Mouse (Mus musculus): Measurements from ENCODE around the gene Olfr502. TPM values are rescaled to one million over a fixed set of nuclear protein-coding genes. Genes with fewer than 3 reads are reported as not detected.
"Not testable (repeated sequence)": the region's sequence is repeated elsewhere in the genome, so short reads cannot be mapped to it uniquely, and the experiment has no call there.

Olfr502 gene
- not detected in 2 replicates for polyA plus RNA-seq (2015; fragmentation: Nextera tagmentation; extraction: Ambion mirVana)

DNA sequence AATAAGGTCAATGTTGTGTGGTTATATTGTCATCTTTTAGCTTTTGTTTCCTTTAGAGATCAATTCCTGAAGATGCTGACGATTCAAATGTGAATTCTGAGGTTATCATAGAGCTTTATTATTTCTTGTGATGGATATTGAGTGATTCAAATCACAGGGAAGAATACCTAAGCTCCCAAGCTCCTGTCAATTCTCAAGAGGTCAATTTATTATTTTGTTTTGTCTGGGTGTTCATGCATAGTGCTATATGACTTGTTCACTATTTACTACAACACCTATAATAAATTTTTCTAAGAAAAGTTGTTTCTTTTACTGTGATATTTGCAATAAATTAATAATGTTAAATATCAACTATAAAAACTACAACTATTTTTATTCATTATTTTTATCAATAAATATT is at the start of gene Olfr502:
Olfr502 (minus strand) TSS at position 101 of the 400 bp plus-strand sequence.
- Histone ChIP-seq H3K9me3 (replicated peaks) (no peaks in the 10 kb centered on the region), H3K9ac (replicated peaks) (no peak within 1 kb of the TSS), H3K4me3 (replicated peaks) (no peak within 1 kb of the TSS), H3K27me3 (replicated peaks) (no peaks in the 10 kb centered on the region), H3K4me1 (no peaks in the 10 kb centered on the region), H3K4me2 (no peak within 1 kb of the TSS), H3K27ac (replicated peaks) (no peak within 1 kb of the TSS), H3K36me3 (no peaks in the 10 kb centered on the region)
- WGBS = 78% methylated on average over 1 of the region's 1 CpGs
- no peak for ATAC-seq (ENCODE audit: low FRiP score)

GRCm38 (mm10) chr7:108565693-108566092 is 40.8 kb upstream of the Olfr502 start, which contains the start of gene Olfr504:
Gene Olfr504 (minus strand): TSS chr7:108565793.
- Histone ChIP-seq H3K27me3 (replicated peaks) (no peaks in the 10 kb centered on the region), H3K27ac (replicated peaks) (no peak within 1 kb of the TSS), H3K36me3 (no peaks in the 10 kb centered on the region), H3K4me1 (no peaks in the 10 kb centered on the region), H3K4me2 (no peak within 1 kb of the TSS), H3K4me3 (replicated peaks) (no peak within 1 kb of the TSS), H3K9me3 (replicated peaks) (no peaks in the 10 kb centered on the region), H3K9ac (replicated peaks) (no peak within 1 kb of the TSS)
- 91% methylated on average over 1 of the region's 1 CpGs for WGBS
- no peak for ATAC-seq (ENCODE audit: low FRiP score)

DNA sequence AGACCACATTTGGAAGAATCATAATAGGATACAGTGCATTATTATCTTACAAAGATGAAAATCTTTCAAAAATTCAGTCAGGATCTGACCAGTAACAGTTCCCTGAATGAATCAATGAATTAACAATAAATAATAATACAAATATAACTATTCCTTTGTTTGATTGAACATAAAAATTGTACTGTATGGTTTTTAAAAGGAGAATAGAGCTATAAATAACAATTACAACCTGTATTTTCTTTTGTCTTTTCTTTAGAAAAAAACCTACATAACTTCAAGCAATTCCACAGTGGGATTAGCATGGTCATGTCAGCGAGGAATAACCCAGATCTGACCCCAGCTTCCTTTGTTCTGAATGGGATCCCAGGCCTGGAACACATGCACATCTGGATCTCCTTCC is 19.4 kb upstream of the Olfr502 start, which contains the start of gene Olfr503:
Olfr503 (plus strand) TSS at position 301 of the 400 bp plus-strand sequence.
- H3K4me2 ChIP-seq; H3K27me3 ChIP-seq (replicated peaks): not testable (repeated sequence)
- WGBS = 56% methylated on average over 1 of the region's 1 CpGs

GRCm38 (mm10) chr7:108542416-108542815 is 17.6 kb upstream of the Olfr502 start:
- Histone ChIP-seq H3K9ac (replicated peaks) (no peak overlapping the region), H3K4me3 (replicated peaks) (no peak overlapping the region), H3K36me3 (no peaks in the 10 kb centered on the region), H3K9me3 (replicated peaks) (no peaks in the 10 kb centered on the region), H3K27ac (replicated peaks) (no peak overlapping the region), H3K27me3 (replicated peaks) (no peaks in the 10 kb centered on the region), H3K4me2 (no peak overlapping the region), H3K4me1 (no peaks in the 10 kb centered on the region)
- no peak for ATAC-seq (ENCODE audit: low FRiP score)
- WGBS = 90% methylated on average over 13 of the region's 13 CpGs

More for the DNA sequence above, 19.4 kb upstream of the Olfr502 start, which contains the start of gene Olfr503:
- not testable (repeated sequence) for H3K4me1 ChIP-seq; H3K27ac ChIP-seq (replicated peaks); H3K4me3 ChIP-seq (replicated peaks); H3K9me3 ChIP-seq (replicated peaks); ATAC-seq (ENCODE audit: low FRiP score); H3K36me3 ChIP-seq; H3K9ac ChIP-seq (replicated peaks)

Other genes with a start within 250 kb of the Olfr502 start
- not detected in 2 replicates for gene Olfr490, start 236.1 kb downstream of the Olfr502 start, polyA plus RNA-seq (2015; fragmentation: Nextera tagmentation; extraction: Ambion mirVana)
- gene Olfr491, start 211.6 kb downstream of the Olfr502 start, polyA plus RNA-seq (2015; fragmentation: Nextera tagmentation; extraction: Ambion mirVana) = not detected in 2 replicates
- gene Olfr492, start 201.4 kb downstream of the Olfr502 start, polyA plus RNA-seq (2015; fragmentation: Nextera tagmentation; extraction: Ambion mirVana) = not detected in 2 replicates
- gene Olfr493, start 178.1 kb downstream of the Olfr502 start, polyA plus RNA-seq (2015; fragmentation: Nextera tagmentation; extraction: Ambion mirVana) = not detected in 2 replicates
- gene Olfr494, start 159.7 kb downstream of the Olfr502 start, polyA plus RNA-seq (2015; fragmentation: Nextera tagmentation; extraction: Ambion mirVana) = not detected in 2 replicates
- gene Olfr495, start 131.9 kb downstream of the Olfr502 start, polyA plus RNA-seq (2015; fragmentation: Nextera tagmentation; extraction: Ambion mirVana) = not detected in 2 replicates
- gene Olfr497, start 104.6 kb downstream of the Olfr502 start, polyA plus RNA-seq (2015; fragmentation: Nextera tagmentation; extraction: Ambion mirVana) = not detected in 2 replicates
- gene Olfr498, start 59.7 kb downstream of the Olfr502 start, polyA plus RNA-seq (2015; fragmentation: Nextera tagmentation; extraction: Ambion mirVana) = not detected in 2 replicates
- gene Olfr503, start 19.5 kb upstream of the Olfr502 start, polyA plus RNA-seq (2015; fragmentation: Nextera tagmentation; extraction: Ambion mirVana) = not detected in 2 replicates
- not detected in 2 replicates for gene Olfr504, start 40.7 kb upstream of the Olfr502 start, polyA plus RNA-seq (2015; fragmentation: Nextera tagmentation; extraction: Ambion mirVana)
- gene Olfr506, start 85.7 kb upstream of the Olfr502 start, polyA plus RNA-seq (2015; fragmentation: Nextera tagmentation; extraction: Ambion mirVana) = not detected in 2 replicates
- gene Olfr507, start 96.7 kb upstream of the Olfr502 start, polyA plus RNA-seq (2015; fragmentation: Nextera tagmentation; extraction: Ambion mirVana) = not detected in 2 replicates
- gene Olfr508, start 104.9 kb upstream of the Olfr502 start, polyA plus RNA-seq (2015; fragmentation: Nextera tagmentation; extraction: Ambion mirVana) = not detected in 2 replicates
- 0.06 TPM in 1 of 2 replicates, not detected in the other for gene Olfr509, start 126.8 kb upstream of the Olfr502 start, polyA plus RNA-seq (2015; fragmentation: Nextera tagmentation; extraction: Ambion mirVana)
- not detected in 2 replicates for gene Olfr510, start 141.4 kb upstream of the Olfr502 start, polyA plus RNA-seq (2015; fragmentation: Nextera tagmentation; extraction: Ambion mirVana)
- gene Olfr512, start 188.3 kb upstream of the Olfr502 start, polyA plus RNA-seq (2015; fragmentation: Nextera tagmentation; extraction: Ambion mirVana) = not detected in 2 replicates
- gene Olfr513, start 225.9 kb upstream of the Olfr502 start, polyA plus RNA-seq (2015; fragmentation: Nextera tagmentation; extraction: Ambion mirVana) = not detected in 2 replicates